Mouse (Mus musculus) urinary bladder, adult 2 months (tissue): ENCODE results near the gene Mettl2. TPM values are rescaled to one million over a fixed set of nuclear protein-coding genes. Genes with fewer than 3 reads are reported as not detected.
"Not testable (repeated sequence)": the region's sequence is repeated elsewhere in the genome, so short reads cannot be mapped to it uniquely, and the experiment has no call there.

Experiments
- DNase-seq: peaks from one replicate; pipeline ENCODE4 v3.0.0; 2022; ENCODE audit warnings: low spot score
- polyA plus RNA-seq: library from polyadenylated mRNA; depleted of rRNA; stranded (reverse); fragments of >200 nt; gene quantifications from 2 replicates; pipeline ENCODE4 v1.2.3, GENCODE M21; 2012; rRNA removed

The Mettl2 gene
- polyA plus RNA-seq: 22.1 and 30.5 TPM in 2 replicates

DNA sequence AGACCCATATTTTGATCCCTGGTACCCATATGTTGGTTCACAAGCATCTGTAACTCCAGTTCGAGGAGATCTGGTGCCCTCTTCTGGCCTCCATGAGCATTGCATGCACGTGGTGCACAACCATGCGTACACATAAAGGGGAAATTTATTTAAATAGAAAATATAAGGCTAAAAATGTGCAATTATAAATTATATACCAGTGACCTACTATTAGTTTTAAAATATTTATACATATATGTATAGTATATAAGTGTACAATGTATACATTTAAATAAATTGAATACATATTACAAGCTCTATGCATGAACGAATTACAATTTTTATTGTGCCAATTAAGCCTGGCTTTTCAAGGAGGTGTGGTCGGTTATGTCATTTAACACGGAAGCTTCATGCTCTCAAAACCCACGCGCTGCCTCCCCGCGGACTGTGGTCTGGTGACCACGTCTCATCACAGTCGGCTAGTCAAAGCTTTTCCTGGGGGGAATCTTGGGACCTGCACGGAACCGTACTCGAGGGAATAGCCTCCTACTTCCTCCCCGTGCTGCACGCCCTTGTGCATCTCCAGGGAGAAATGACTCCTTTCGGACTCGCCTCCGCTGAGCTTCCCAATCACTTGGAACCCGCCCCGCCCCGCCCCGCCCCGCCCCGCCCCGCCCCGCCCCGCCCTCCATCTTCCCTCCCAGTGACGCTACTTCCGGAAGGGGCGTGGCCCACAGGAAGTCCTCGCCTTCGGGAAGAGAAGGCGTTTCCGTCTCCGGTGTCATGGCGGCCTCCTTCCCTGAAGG, at the start of gene Mettl2:
Gene Mettl2 (plus strand): TSS at position 691 of the 785 bp plus-strand sequence.
- DNase-seq: peak; percentile 60

DNA sequence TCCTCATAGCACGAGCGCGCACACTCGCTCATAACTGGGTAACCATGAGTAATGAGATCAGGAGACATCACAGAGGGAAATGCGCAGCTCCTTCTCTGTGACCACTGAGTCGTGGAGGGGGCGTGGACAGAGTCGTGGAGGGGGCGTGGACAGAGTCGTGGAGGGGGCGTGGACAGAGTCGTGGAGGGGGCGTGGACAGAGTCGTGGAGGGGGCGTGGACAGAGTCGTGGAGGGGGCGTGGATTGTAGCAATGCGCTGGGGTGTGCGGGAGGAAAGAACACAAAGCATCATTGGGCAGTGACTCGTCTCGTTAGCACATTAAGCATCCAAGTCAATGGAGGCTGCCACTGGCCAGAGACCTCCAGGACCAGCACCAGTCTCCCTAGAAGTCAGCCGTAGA, 13.8 kb upstream of the Mettl2 start:
- DNase-seq: not testable (repeated sequence)

- no peak for DNase-seq
Measured at GRCm38 (mm10) chr11:105117814-105118213, 8.4 kb upstream of the Mettl2 start.

GRCm38 (mm10) chr11:105120551-105121061, 5.6 kb upstream of the Mettl2 start:
- DNase-seq: no peak

- not testable (repeated sequence) for DNase-seq
Measured at GRCm38 (mm10) chr11:105121792-105122191, 4.4 kb upstream of the Mettl2 start.

DNA sequence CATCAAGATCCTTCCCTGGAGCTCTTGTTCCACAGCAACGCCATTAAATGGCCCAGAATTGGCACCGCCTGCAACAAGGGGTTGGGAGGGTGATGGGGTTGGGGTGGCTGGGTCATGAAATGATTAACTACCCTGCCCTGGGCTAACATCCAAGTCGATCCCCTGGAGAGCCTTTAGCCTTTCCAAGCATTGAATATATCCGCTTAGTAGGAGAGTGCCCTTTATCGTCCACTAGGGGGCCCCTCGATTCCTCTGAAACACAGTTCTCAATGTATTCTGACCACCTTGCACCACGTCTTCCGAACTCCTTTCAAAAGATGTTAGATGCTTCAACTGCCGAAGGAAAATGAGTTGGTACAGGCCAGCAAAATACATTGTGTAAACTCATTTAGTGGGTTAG, 2.2 kb upstream of the Mettl2 start:
- DNase-seq: no peak

DNA sequence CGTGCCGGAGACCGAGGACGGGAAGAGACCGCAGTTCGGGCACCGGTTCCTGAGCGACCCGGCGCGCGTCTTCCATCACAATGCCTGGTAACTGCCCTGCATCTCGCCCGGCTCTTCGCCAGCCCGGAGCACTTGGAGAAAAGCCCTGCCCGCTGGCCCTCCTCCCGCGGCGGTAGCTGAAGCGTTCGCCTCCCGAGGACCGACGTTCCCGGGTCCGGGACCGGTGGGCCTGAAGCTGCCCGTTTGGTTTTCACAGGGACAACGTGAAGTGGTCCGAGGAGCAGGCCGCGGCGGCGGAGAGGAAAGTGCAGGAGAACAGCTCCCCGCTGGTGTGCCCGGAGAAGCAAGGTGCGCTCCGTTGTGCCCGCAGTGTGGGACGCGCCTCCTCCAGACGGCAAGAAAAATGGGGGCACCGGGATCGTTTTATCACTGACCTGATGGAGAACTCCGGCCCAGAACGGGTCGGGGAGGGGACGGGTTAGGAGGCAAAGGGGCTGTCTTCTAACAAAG, 350 bp downstream of the Mettl2 start:
- DNase-seq: no peak

GRCm38 (mm10) chr11:105135692-105136091, 9.5 kb downstream of the Mettl2 start:
- no peak for DNase-seq

DNA sequence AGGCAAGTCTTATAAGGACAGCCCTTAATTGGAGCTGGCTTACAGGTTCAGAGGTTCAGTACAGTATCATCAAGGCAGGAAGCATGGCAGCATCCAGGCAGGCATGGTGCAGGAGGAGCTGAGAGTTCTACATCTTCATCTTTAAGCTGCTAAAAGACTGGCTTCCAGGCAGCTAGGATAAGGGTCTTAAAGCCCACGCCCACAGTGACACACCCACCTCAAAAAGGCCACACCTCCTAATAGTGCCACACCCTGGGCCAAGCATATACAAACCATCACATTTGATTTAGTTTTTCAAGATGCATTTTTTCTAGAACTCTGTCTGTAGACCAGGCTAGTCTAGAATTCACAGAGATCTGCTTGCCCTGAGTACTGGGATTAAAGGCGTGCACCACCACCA, 11.0 kb downstream of the Mettl2 start:
- DNase-seq: not testable (repeated sequence)

- DNase-seq: not testable (repeated sequence)
Measured at GRCm38 (mm10) chr11:105140512-105140911, 14.3 kb downstream of the Mettl2 start.

DNA sequence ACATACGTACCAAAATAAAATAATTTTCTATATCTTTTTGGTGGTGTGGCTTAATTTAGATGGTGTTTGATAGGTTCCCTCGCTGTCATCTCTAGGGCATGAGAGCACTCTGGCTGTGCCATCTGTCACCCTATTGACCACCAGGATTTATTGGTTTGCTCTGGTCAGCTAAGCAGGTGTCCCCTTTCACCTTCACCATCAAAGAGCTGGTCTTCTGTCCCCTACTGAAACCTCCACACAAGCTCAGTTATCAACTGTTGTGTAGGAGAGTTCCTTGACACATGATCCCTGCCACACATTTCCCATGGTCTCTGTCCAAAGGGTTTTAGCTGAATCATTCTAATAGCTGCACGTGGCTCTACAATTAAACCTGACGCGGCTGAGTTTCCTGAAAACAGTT, 14.9 kb downstream of the Mettl2 start:
- DNase-seq: no peak

- DNase-seq: no peak
Measured at GRCm38 (mm10) chr11:105143564-105143963, 17.3 kb downstream of the Mettl2 start.

DNA sequence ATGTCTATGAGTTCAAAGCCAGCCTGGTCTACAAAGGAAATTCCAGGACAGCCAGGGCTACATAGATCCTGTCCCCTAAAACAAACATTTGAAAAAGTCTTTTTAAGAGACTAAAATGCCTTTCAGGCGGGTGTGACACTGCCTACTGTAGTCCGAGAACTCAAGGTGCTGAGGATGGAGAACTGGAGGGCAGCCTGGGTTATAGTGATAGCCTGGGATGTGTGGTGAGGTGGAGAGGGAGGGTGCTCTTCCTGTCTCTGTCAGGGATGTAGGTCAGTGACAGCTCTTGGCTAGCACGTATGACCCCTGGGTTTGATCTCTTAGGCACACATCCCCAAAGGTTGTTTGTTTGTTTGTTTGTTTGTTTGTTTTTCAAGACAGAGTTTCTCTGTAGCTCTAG, 17.9 kb downstream of the Mettl2 start:
- DNase-seq: no peak

- no peak for DNase-seq
Measured at GRCm38 (mm10) chr11:105144508-105145210, 18.4 kb downstream of the Mettl2 start.

DNA sequence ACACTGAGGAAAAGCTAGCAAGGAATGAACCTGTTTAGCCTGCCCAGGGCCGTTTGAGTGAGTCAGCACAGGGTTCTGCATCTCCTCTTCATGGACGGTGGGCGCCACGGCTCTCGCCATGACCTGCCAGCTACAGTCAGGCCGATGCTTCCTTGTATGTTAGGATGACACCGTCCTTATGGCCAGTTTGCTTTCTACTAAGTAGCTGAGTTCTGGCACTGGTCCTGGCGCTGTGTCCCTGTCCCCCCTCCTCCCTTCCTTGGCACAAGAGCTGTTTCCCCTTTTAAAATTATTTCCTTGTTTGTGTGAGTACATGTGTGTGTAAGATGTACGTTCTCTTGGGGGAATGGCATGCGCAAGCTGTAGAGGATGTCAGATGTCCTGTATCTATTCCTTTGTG, 19.0 kb downstream of the Mettl2 start:
- DNase-seq: no peak

- no peak for DNase-seq
Measured at GRCm38 (mm10) chr11:105146593-105146992, 20.4 kb downstream of the Mettl2 start, which contains the start of gene Gm10842. Gene Gm10842 (plus strand): TSS chr11:105146893.

DNA sequence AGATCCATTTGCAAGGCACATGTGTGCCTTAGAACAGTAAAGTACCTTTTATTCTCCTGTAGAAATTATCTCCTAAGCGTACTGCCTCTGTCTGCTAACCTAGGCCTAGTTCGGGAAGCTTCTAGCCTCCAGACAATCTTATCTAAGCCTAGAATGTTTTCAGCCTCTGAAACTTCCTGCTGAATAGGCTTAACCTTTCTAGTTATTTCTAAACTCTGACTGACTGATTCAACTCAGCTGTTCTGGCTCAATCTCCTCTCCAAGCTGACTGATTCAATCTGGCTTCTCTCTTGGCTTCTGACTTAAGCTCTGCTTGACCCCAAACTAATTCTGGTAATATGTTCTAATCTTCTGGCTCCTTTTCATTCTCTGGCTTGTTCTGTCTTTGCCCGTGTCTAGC, 23.1 kb downstream of the Mettl2 start:
- DNase-seq: no peak

DNA sequence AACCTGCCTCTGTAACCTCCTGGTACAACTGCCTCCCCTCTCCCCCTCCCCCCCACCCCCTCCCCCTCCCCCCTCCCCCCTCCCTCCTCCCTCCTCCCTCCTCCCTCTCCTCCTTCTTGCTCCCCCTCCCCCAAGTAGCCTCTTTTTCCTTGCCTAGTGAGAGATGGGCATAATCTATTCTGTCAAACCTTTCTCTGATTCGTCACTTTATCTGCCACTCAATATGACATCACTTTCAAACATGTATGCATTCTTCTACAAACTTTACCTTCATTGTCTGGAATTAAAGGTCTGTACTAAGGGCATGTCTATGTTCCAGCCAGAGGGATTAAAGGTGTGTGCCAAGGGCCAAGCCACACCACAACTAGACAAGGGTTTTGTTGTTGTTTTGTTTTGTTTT, 23.5 kb downstream of the Mettl2 start:
- DNase-seq: no peak

DNA sequence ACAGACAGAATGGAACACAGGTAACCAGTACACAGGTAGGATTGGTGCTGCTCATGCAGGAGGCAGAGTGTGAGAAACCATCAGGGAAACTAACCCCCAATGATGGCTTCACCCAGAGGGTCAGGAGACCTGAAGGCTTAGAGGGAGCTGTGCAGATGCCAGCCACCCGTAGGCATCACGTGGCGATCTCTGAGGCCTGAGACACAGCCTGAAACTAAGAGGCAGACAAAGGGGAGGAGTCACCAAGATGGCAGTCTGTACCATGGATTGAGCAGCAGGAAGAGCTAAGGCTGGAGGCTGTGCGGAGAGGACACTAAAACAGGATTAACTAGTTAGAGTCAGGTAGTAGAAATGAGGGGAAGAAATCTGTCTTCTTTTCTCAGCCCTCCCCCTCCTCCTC, 24.5 kb downstream of the Mettl2 start:
- no peak for DNase-seq

GRCm38 (mm10) chr11:105151226-105152016, 25.2 kb downstream of the Mettl2 start:
- no peak for DNase-seq

DNA sequence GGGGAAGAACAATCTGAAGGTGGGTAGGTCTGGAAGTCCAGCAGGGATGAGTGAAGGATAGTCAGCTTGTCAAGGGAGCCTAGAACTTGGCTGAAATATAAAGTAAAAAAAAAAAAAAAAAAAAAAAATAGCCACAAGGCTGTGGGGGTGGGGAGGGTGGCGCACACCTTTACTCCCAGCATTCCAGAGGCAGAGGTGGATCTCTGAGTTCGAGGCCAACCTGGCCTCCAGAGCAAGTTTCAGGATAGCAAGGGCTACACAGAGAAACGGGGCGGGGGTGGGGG, 25.7 kb downstream of the Mettl2 start:
- DNase-seq: no peak

GRCm38 (mm10) chr11:105152357-105152899, 26.2 kb downstream of the Mettl2 start:
- DNase-seq: no peak
